Mouse (Mus musculus) myocyte (in vitro differentiated cells): ENCODE measurements around the gene Ly6g6e. TPM values are rescaled to one million over a fixed set of nuclear protein-coding genes. Genes with fewer than 3 reads are reported as not detected.
A peak's percentile ranks its signal among the peaks of the same experiment; 100 is the strongest.

ENCODE experiments used
- H3K27me3 ChIP-seq: one replicate; pipeline ENCODE4 v1.6.1; 2011; ENCODE audit not compliant: control insufficient read depth, insufficient read depth, insufficient read length
- H3K36me3 ChIP-seq: one replicate; pipeline ENCODE4 v1.6.1; 2011; ENCODE audit not compliant: control insufficient read depth, insufficient read depth
- H3K4me2 ChIP-seq: one replicate; pipeline ENCODE4 v1.6.1; 2011; ENCODE audit warnings: low read depth, control low read depth
- H3K4me3 ChIP-seq: one replicate; pipeline ENCODE4 v1.5.1; 2011; ENCODE audit warnings: mild to moderate bottlenecking, control low read depth, moderate library complexity
- H3K79me2 ChIP-seq: one replicate; pipeline ENCODE4 v1.6.1; 2011; ENCODE audit not compliant: control insufficient read depth, insufficient read depth
- H3ac ChIP-seq: one replicate; pipeline ENCODE4 v1.6.1; 2011; ENCODE audit not compliant: control insufficient read depth, insufficient read length
- CEBPB ChIP-seq: IDR thresholded peaks from 2 replicates; pipeline ENCODE4 v1.6.1; 2011; ENCODE audit warnings: mild to moderate bottlenecking, moderate library complexity; ENCODE audit not compliant: poor library complexity, insufficient read depth, severe bottlenecking
- E2F4 ChIP-seq: IDR thresholded peaks from one replicate; pipeline ENCODE4 v1.6.1; 2011; ENCODE audit warnings: mild to moderate bottlenecking, control low read depth, moderate library complexity; ENCODE audit not compliant: insufficient read depth
- MAX ChIP-seq: IDR thresholded peaks from one replicate; pipeline ENCODE4 v1.6.1; 2011; ENCODE audit warnings: low read depth, mild to moderate bottlenecking, control low read depth
- MYOD1 ChIP-seq, 3 experiments: IDR thresholded peaks; one replicate each; pipeline ENCODE4 v1.6.1; 2011; ENCODE audit warnings: control low read depth in 2 of 3, low read depth in 2 of 3, mild to moderate bottlenecking in 2 of 3, moderate library complexity in 1 of 3; ENCODE audit not compliant: insufficient read length in 2 of 3, control insufficient read depth in 1 of 3
- MYOG ChIP-seq, 3 experiments: IDR thresholded peaks; one replicate each; pipeline ENCODE4 v1.6.1; 2011; ENCODE audit warnings: control low read depth in 2 of 3, low read depth in 2 of 3, mild to moderate bottlenecking in 2 of 3; ENCODE audit not compliant: insufficient read length in 2 of 3, control insufficient read depth in 1 of 3, insufficient read depth in 1 of 3
- POLR2A ChIP-seq: IDR thresholded peaks from one replicate; pipeline ENCODE4 v1.6.1; 2011; ENCODE audit warnings: low read depth, mild to moderate bottlenecking, control low read depth, moderate library complexity; ENCODE audit not compliant: insufficient read length
- POLR2AphosphoS2 ChIP-seq: IDR thresholded peaks from one replicate; pipeline ENCODE4 v1.6.1; 2011; ENCODE audit warnings: low read depth, control low read depth; ENCODE audit not compliant: insufficient read length
- REST ChIP-seq: IDR thresholded peaks from one replicate; pipeline ENCODE4 v1.6.1; 2011; ENCODE audit warnings: mild to moderate bottlenecking, control low read depth, moderate library complexity; ENCODE audit not compliant: insufficient read depth, insufficient read length
- SRF ChIP-seq: IDR thresholded peaks from one replicate; pipeline ENCODE4 v1.6.1; 2011; ENCODE audit warnings: low read depth; ENCODE audit not compliant: control insufficient read depth, insufficient read length
- TCF12 ChIP-seq: IDR thresholded peaks from one replicate; pipeline ENCODE4 v1.6.1; 2011; ENCODE audit warnings: mild to moderate bottlenecking, control low read depth; ENCODE audit not compliant: poor library complexity, insufficient read depth, severe bottlenecking
- TCF3 ChIP-seq: IDR thresholded peaks from one replicate; pipeline ENCODE4 v1.6.1; 2011; ENCODE audit warnings: low read depth, control low read depth; ENCODE audit not compliant: insufficient read length
- USF1 ChIP-seq: IDR thresholded peaks from one replicate; pipeline ENCODE4 v1.6.1; 2011; ENCODE audit warnings: low read depth, mild to moderate bottlenecking, control low read depth, moderate library complexity
- polyA plus RNA-seq: library from polyadenylated mRNA; unstranded; fragments of >200 nt; fragmentation: generic; extraction: Trizol; gene quantifications from one replicate; pipeline ENCODE4 v1.2.1, GENCODE M21; 2012; ENCODE audit warnings: missing spikeins

The Ly6g6e gene
- not detected for polyA plus RNA-seq

DNA sequence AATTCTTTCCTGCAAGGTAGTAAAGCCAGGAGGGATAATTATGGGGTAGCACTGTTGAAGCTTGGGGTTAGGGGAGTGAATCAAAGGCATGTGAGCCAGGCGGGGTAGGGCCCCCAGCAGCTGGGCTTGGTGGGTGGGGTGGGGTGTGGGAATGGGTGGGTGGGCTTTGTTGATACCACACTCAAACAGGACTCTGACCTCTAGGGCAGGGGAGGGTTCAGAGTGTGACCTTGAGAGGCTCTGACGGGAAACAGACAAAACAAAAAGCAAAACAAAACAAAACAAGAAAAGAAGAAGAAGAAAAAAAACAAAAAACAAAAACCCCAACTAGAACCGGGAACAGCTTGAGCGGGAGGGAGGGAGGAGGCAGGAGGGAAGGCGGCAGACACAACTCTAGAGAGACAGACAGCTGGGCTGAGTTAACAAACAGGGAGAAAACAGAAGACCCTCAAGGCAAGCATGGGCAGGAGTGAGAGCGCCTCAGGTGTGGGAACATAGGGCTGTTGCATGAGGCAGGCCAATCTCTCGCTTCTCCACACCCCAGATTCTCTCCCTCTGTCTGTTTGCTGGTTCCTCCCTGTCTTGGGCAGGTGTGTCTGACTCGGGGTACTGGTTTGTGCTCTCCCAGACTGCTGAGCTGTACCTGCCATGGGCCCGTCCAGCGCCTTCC is at the start of gene Ly6g6e:
Gene Ly6g6e (plus strand): TSS at position 396 of the 670 bp plus-strand sequence.
- no peak within 1 kb of the TSS for H3K4me3 ChIP-seq
- H3K4me2 ChIP-seq = no peak within 1 kb of the TSS
- H3K27me3 ChIP-seq = peaks cover 9% of the 10 kb centered on the region
- H3K79me2 ChIP-seq = no peaks in the 10 kb centered on the region
- no peak within 1 kb of the TSS for H3ac ChIP-seq
- no peak for TF ChIP-seq POLR2AphosphoS2
- TF ChIP-seq POLR2A = no peak
- no peak for TF ChIP-seq E2F4
- no peak for TF ChIP-seq CEBPB
- no peak for TF ChIP-seq MYOD1 (IDR thresholded peaks at IDR 0.05; ENCODE audit: control insufficient read depth in 1 of 3, insufficient read length in 2 of 3, low read depth in 2 of 3)
- TF ChIP-seq MYOG (IDR thresholded peaks at IDR 0.05; ENCODE audit: control insufficient read depth in 1 of 3, insufficient read depth in 1 of 3, insufficient read length in 2 of 3, low read depth in 2 of 3) = no peak
- no peaks in the 10 kb centered on the region for H3K36me3 ChIP-seq

DNA sequence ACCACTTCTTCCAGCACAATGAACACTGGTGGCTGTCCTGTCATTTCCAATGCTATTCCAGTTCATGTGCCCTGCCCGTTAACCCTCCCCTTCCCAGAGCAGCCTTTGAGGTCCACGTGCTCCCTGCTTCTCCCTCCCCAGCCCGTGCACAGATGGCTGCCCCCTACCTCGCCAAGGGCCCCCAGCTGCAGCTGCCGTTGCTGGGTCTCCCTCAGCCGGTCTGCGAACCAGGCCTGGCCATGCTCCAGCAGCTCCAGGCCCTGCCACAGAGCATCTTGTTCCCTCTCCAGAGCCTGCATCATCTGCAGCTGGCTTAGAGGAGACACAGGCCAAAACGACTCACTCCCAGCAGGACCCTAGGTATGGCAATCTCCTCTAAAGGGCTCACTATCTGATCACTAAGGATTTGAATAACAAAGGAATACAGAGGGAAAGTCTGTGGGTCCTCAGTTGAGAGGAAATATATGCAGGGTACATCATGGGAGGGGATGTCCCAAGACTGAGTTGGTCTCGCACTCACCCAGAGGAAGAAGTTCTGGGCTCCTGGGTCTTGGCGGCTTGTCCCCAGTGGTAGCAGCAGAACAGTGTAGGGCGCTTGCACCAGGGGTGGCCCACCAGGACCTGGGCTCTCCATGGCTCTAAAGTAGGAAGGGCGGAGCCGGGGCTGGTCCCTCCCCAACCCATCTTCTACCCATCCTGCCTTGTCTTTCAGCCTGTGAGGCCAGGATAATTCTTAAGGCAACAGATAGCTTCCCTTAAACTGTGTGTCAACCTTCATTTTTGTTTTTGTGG is 49.2 kb upstream of the Ly6g6e start, which contains the start of gene Sapcd1:
Gene Sapcd1 (minus strand): TSS at position 740 of the 792 bp plus-strand sequence.
- H3K36me3 ChIP-seq = no peaks in the 10 kb centered on the region
- H3K27me3 ChIP-seq = no peaks in the 10 kb centered on the region
- H3K79me2 ChIP-seq = no peaks in the 10 kb centered on the region
- TF ChIP-seq POLR2AphosphoS2 (no peak), TCF12 (no peak), POLR2A (no peak), TCF3 (no peak), CEBPB (no peak), MAX (no peak), USF1 (no peak), MYOD1 (IDR thresholded peaks at IDR 0.05; ENCODE audit: control insufficient read depth in 1 of 3, insufficient read length in 2 of 3, low read depth in 2 of 3) (no peak), REST (no peak), MYOG (IDR thresholded peaks at IDR 0.05; ENCODE audit: control insufficient read depth in 1 of 3, insufficient read depth in 1 of 3, insufficient read length in 2 of 3, low read depth in 2 of 3) (no peak), E2F4 (no peak), SRF (no peak)
- H3K4me3 ChIP-seq = no peak within 1 kb of the TSS
- no peak within 1 kb of the TSS for H3K4me2 ChIP-seq
- H3ac ChIP-seq = no peak within 1 kb of the TSS

DNA sequence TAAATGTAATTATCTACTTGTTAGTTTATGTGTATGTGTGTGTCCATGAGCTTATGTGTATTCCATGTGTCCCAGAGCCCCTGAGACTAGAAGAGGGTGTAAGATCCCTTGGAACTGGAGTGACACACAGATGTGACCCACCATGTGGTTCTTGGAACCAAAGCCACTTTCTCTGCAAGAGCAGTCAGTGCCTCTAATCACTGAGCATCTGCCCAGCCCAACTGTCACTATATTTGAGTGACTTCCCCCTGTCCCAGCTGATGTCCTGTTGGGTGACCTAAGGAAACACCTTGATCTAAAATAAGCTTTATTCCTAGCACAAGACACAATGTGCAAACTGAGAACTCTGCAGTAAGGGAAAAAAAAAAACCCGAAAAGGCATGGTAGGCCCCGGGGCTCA is 48.4 kb upstream of the Ly6g6e start:
- Histone ChIP-seq H3K79me2 (no peaks in the 10 kb centered on the region), H3ac (no peak overlapping the region), H3K4me3 (no peak overlapping the region), H3K27me3 (no peaks in the 10 kb centered on the region), H3K4me2 (no peak overlapping the region), H3K36me3 (no peaks in the 10 kb centered on the region)
- TF ChIP-seq TCF12 (no peak), POLR2AphosphoS2 (no peak), USF1 (no peak), CEBPB (no peak), SRF (no peak), MYOG (IDR thresholded peaks at IDR 0.05; ENCODE audit: control insufficient read depth in 1 of 3, insufficient read depth in 1 of 3, insufficient read length in 2 of 3, low read depth in 2 of 3) (no peak), E2F4 (no peak), MAX (no peak), POLR2A (no peak), MYOD1 (IDR thresholded peaks at IDR 0.05; ENCODE audit: control insufficient read depth in 1 of 3, insufficient read length in 2 of 3, low read depth in 2 of 3) (no peak), REST (no peak), TCF3 (no peak)

DNA sequence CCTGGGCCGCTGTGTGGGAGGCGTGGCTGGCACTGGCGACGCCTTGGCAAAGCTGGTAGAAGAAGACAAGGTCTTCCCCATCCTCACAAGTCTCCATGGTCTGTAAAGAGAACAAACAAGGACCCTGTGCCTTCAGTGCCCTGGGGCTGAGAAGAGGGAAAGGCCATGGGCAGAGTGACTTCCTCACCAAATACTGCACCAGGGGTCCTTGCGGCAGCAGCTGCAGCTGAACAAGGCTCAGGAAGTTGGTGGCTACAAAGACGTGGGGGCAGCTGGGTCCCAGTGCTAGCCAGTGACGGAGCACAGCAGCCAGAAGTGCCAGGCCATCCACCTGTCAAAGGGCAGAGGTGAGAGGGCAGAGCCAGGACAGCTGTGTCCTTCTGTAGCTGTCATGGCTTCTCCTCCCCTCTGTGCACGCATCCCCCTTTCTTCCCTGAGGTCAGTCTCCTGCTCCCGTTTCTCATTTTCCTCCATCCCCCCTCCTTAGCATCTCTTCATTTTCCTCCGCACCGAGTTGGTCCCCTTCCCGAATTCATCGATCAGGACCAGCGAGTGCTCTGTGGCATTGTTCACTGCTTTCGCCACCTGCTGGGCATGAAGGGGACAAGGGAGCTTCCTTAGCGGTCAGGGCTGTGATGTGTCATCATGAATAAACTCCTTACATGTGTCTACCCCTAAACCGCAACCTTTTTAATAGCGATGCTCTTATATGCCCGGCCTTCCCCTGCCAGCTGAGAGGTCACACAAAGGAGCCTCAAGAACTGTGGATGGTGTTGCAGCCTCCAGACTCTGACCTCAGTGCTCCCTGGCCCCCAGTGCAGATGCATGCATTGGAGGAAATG is 46.8 kb upstream of the Ly6g6e start:
- H3K4me2 ChIP-seq = peak overlapping the region; percentile 45
- no peak overlapping the region for H3ac ChIP-seq
- TF ChIP-seq POLR2AphosphoS2 (no peak), USF1 (no peak), SRF (no peak), TCF12 (no peak), MYOG (IDR thresholded peaks at IDR 0.05; ENCODE audit: control insufficient read depth in 1 of 3, insufficient read depth in 1 of 3, insufficient read length in 2 of 3, low read depth in 2 of 3) (peak in 2 of 3 experiments; percentile 75 to 80), MYOD1 (IDR thresholded peaks at IDR 0.05; ENCODE audit: control insufficient read depth in 1 of 3, insufficient read length in 2 of 3, low read depth in 2 of 3) (peak in 2 of 3 experiments; percentile 56 to 86)
- no peaks in the 10 kb centered on the region for H3K36me3 ChIP-seq
- no peaks in the 10 kb centered on the region for H3K27me3 ChIP-seq
- no peaks in the 10 kb centered on the region for H3K79me2 ChIP-seq
- H3K4me3 ChIP-seq = no peak overlapping the region
